Mouse (Mus musculus) large intestine, adult 2 months (tissue): ENCODE data around the gene Tmem236. TPM values are rescaled to one million over a fixed set of nuclear protein-coding genes. Genes with fewer than 3 reads are reported as not detected.
A peak's percentile ranks its signal among the peaks of the same experiment; 100 is the strongest.

ENCODE experiments used
- DNase-seq: peaks from one replicate; pipeline ENCODE4 v3.0.0-alpha.2; 2012; ENCODE audit warnings: low read depth, low spot score
- WGBS: fragments of 180-500 bp; shearing (Covaris S2); methylation state at CpG from one replicate; pipeline ENCODE4 v1.1.7; 2018; 5-methylcytosine and 5-hydroxymethylcytosine counted together
- polyA plus RNA-seq: library from polyadenylated mRNA; depleted of rRNA; stranded (reverse); fragments of >200 nt; gene quantifications from 2 replicates; pipeline ENCODE4 v1.2.3, GENCODE M21; 2012; rRNA removed

Tmem236 gene
- polyA plus RNA-seq, result 33.7 and 70.3 TPM in 2 replicates

DNA sequence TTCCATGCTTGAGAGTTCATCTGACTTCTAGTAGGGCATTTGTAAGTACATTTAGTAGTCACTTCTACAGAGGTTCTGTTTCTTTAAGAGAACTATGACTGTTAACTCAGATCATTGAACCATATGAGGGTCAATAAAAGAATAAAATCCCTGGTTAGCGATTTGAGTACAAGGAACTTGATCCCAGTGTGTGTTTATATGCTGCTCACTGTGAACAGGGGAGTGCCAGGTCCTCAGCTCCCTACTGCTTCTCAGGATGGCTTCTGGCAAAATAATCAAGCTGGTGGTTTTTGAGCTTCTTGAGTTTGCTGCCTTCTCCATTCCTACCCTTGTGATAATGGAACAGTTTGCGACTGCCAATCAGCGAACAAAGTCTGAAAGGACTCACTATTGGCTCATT, at the start of gene Tmem236:
Gene Tmem236 (plus strand): TSS at position 190 of the 400 bp plus-strand sequence.
- 33% methylated on average over 3 of the region's 3 CpGs for whole genome bisulfite sequencing
- DNase-seq, result peak; percentile 58

DNA sequence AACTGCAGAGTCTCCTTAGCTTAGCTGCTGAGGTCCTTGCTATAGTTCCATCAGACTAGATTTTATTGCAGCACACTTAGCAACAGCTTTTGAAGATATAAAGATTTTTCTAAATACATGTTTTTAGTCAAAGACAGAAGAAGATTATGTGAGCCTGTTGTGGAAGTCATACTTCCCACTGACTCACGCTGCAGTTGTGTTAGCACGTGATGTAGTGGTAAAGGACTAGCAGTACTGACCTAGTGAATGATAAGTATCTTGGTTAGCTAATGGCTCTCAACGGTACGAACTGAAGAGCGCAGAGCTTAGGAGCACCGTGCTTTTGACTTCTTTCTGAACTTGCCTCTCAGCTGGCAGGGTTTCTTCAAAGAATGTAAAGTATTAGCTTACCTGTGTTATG, 47.9 kb upstream of the Tmem236 start:
- 49% methylated on average over 6 of the region's 6 CpGs for WGBS
- DNase-seq, result no peak

DNA sequence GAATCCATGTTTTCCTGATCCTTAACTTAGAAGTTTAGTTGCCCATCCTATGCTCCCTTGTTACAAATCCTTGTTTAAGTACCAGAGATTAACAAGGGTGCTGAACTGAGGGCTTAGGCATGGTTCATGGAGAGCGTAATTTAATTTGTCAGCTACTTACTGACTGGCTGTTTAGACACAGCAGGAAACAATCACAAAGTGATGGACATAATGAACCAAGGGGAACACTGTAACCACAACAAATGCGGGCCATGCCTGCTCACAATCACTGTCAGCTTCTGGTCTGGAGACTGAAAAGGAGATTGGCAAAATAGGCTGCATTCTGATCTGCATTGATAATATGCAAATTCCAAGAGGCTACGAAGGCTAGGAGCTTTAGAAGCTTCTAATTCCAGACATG, 46.7 kb upstream of the Tmem236 start:
- WGBS, result 80% methylated on average over 3 of the region's 3 CpGs
- no peak for DNase-seq

DNA sequence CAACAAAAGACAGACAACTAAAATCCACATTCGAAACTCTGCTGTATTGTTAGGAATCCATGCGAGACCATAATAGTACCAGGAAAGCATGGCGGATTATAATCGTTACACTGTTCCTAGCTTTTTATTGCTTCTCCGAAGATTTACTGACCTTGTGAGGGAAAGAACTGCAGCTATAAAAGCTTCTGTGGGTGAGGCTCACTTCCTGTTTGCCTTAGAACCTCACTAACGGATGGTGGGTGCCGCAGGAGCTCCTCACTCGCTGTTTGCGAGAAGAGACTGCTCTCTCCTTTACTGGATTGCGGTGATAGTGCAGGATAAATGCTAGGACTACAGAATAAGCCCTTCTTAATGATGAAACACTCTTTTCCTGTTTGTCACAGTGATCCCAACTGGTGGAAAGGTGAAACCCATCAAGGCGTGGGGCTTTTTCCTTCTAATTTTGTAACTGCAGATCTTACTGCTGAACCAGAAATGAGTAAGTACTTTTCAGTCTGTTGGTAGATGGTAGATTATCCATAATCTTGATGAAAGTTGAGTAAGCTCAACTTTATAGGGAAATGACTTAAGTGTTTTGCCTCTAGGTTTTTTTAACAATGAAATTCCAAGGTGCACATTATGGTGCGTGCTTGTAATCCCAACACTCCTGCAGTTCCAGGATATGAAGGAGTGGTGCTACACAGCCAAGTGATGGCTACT, 43.5 kb upstream of the Tmem236 start:
- WGBS, result 23% methylated on average over 12 of the region's 12 CpGs
- peak; percentile 73 for DNase-seq

DNA sequence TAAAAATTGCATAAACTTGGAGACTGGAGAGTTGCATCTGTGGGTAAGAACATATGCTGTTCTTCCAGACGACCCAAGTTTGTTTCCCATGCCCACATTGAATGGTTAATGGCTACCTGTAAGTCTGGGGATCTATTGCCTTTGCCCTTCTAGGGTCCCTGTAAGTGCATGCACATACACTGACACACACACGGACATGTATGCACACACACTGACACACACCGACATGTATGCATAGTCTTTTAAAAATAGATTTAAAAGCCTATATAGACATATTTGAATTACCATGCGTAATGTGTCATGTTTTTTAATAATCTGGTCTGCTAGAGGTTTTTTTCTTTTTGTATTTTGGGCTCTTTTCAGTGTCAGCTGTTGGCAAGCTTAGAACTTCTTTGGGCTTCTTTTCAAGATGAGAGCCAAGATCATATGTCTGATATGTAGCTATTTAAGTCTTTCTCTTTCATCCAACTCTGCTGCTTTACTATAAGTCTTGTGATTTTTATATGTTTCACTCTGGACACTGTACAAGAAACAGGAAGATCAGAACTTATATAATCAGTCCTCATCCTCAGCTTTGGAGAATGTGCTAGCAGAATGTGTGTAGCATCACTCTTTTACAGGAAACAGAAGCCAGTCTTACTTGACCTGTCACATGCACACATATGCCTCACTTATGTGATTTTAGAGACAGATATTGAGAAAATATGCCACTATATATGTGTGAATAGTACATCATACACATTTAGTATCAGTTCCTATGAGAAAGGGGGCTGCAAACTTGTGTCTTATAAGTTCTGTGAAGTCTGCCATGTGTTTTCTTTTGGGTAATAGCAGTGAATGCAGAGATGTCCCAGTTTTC, 41.6 kb upstream of the Tmem236 start:
- 92% methylated on average over 4 of the region's 4 CpGs for WGBS
- no peak for DNase-seq

DNA sequence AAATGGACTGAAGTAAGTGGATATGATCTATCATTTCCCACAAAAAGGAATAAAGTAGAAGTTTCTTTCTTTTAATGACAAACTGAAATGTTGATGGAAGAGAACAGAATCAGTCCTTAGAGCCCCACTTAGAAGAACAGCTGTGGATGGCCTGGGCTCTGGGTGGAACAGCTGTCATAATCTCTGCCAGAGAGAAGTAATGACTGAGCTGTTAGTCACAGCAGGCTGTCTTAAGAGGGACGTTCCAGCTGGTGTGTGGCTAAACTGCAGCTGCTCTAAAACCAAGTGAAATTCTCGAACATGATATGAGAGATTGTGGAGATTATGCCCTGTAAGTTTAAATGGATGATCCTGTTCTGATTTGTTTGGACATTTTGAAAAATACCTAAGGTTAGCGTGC, 37.4 kb upstream of the Tmem236 start:
- 61% methylated on average over 3 of the region's 3 CpGs for WGBS

DNA sequence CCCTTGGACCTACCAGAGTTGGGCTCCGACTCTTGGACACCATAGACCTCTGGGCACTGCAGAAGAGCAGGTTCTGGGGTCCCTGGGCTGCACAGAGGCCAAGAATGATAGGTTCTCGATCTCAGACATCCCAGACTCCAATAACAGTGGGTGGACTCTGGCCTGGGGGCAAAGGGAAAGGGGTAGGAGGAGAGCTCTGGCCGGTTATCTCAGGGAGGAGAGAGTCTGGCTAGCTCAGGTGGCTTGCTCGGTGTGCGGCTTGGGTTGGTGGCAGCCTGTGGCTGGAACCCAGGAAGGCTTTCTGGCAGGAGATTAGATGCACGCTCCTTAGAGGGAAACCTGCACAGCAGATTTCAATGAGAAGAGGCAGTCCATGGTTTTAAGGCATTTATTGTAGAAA, 34.7 kb upstream of the Tmem236 start:
- no peak for DNase-seq
- WGBS, result 84% methylated on average over 6 of the region's 6 CpGs

More for the DNA sequence above, 37.4 kb upstream of the Tmem236 start:
- DNase-seq, result no peak

DNA sequence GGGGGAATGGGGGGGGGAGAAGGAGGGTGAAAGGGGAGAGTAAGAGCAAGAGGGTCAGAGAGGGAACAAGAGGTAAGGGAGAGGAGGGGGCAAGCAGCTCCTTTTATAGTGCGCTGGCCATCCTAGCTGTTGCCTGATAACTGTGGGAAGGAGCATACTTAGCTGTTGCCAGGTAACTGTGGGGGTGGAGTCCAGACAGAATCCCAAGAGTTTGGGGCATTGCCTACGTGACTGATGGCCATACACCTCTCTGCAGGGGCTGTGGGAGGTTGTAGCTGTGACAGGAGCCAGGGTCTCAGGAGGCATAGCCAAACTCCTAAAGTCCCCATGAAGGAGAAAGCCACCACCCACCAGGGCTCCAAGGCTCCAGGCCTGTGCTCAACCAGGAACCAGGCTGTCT, 34.3 kb upstream of the Tmem236 start:
- DNase-seq, result no peak
- 90% methylated on average over 2 of the region's 2 CpGs for WGBS

DNA sequence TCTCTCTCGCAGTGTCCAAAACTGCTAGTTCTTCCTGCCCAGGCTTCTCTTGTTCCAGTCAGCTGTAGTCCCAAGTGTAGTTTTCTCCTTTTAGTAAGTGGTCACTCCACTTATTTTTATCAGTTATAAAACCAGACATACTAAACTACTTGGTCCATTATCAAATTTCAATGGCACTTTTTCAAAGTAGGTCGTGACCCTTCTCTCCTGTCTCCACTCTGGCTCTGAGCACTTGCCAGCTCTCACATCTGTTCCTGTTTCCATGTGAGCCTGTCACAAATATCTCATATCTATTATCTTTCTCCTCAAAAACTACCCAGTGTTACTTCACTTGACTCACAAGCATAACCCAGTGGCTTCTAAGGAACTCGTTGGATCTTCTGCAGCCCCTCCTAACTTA, 29.0 kb upstream of the Tmem236 start:
- DNase-seq, result no peak
- WGBS, result 65% methylated on average over 3 of the region's 3 CpGs

DNA sequence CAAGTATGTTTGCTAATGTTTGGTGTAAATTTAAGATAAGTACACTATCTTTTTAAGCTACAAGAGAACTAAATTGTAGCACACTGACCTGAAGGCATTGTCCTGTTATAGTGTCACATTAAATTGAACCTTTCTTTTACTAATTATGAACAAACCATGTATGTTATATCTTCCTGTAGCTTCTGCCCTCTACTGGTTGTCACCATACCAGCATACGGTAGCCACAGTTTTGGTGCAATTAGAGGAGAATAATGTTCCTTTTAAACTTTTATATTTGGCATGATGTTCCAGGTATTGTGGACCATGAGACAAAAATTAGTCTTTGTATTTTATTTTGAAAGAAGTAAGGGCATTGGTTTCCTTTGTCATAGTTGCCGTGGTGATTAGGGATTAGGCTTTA, 27.4 kb upstream of the Tmem236 start:
- 71% methylated on average over 2 of the region's 2 CpGs for WGBS
- no peak for DNase-seq

DNA sequence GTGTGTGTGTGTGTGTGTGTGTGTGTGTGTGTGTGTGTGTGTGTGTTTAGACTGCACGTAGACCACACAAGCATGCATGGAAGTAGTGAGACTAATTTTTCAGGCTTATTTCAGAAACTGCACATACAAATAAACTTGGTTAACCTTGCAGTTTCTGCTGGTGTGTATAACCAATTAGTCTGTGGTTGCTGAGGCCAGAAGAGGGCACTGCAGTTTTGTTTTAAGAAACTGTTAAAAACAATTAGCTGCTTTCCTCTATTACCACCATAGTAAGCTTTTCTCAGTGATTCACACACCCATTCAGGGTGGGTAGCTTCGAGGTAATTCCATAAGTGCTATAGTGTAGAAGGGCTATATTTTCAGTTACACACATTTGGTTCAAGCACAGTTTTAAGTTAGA, 23.5 kb upstream of the Tmem236 start:
- 77% methylated on average over 2 of the region's 2 CpGs for WGBS
- no peak for DNase-seq

DNA sequence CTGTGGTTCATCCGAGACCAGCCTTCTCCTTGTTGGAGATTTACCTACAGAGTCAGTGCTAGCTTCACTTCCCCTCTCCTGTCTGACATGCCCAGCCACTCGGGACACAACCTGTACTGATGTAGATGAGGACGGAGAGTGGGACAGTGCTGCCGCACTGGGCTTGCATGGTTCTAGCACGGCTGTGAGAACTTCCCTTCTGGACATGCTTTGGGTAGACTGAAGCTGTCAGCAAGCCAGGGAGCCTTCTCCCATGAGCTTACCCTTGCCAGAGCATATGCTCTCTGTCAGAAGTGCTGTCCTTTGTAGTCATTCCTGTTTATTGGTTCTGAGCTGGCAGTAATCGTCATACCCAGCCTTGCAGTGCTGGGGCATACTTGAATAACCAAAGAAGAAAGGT, 22.5 kb upstream of the Tmem236 start:
- 87% methylated on average over 6 of the region's 6 CpGs for whole genome bisulfite sequencing
- DNase-seq, result no peak

DNA sequence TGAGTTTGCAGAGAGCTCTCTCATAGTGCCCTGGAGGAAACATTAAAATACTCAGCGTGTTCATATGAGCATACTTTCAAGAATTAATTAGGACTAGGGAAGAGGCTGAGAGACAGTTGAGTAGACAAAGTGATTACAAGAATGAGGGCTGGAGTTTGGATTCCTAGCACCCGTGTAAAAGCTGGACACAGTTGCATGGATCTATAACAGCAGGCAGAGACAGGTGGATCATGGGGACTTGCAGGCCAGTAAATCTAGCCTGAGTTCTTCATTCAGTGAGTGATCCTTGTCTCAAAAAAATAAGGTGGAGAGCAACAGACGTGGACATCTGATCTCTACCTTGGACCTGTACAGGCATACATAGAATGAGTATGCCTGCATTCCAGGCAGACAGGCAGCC, 15.3 kb upstream of the Tmem236 start:
- no peak for DNase-seq
- WGBS, result 86% methylated on average over 3 of the region's 3 CpGs

DNA sequence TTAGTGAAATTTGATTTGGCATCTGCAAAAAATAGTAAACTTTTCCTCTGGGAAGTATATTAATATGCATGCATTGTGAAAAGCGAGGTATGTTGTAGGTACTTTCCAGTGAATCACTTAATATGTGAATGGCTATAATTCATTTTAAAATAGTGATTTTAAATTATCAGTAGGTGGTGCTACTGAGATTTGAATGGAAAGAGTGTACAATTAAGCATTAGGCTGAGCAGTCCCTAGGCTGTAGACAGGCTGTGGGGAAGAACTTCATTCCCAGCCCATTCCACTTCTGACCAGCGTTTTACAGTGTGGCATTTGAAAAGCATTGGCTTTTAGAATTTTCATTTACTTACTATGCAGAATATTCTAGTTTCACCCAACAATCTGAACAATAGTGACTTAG, 14.6 kb upstream of the Tmem236 start:
- WGBS, result 50% methylated on average over 2 of the region's 2 CpGs

DNA sequence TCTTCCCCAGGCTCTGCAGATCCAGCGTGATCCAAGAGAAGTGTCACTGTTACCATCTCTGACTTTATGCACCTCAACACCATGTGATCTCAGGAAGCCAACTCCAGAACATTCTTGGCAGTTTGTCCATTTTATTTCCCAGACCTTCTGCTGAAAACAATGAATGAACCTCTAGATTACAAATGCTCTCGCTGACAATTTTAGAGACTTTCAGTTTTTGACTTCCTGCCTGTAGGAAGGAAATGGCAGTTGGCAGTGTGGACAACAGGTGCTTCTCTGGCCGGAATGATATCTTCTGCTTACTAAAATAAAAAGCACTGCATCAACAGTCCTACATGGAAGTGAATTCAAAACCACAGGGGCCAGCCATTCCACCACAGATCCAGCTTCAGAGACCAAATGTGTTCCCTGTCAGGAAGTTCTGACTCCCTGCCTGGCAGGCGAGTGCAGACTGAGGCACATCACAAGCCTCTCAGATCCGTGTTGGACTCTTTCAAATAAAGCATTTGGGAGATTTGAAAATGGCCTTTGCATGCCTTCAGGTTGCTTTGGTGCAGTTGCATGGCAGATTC, 9.8 kb upstream of the Tmem236 start:
- 72% methylated on average over 5 of the region's 5 CpGs for WGBS
- DNase-seq, result no peak

More for the DNA sequence above, 14.6 kb upstream of the Tmem236 start:
- no peak for DNase-seq

DNA sequence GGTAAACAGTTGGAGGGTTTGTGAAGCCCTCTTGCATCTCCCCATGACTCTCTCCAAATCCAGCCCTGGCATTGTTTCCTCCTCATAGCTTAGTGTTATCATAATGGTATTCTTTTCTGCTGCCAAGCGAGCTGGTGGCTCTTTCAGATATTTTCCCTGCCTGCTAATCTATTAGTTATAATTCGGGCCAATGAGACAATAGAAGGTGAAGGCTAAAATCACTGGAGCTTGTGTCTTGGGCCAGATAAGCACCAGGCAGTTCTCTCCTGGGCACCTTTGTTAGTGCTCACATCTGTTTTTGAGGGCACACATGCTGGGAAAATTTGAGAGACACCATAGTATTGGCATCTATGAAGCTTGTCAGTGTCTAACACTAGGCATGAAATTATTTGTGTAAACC, 9.3 kb upstream of the Tmem236 start:
- WGBS, result 82% methylated on average over 2 of the region's 2 CpGs
- no peak for DNase-seq

DNA sequence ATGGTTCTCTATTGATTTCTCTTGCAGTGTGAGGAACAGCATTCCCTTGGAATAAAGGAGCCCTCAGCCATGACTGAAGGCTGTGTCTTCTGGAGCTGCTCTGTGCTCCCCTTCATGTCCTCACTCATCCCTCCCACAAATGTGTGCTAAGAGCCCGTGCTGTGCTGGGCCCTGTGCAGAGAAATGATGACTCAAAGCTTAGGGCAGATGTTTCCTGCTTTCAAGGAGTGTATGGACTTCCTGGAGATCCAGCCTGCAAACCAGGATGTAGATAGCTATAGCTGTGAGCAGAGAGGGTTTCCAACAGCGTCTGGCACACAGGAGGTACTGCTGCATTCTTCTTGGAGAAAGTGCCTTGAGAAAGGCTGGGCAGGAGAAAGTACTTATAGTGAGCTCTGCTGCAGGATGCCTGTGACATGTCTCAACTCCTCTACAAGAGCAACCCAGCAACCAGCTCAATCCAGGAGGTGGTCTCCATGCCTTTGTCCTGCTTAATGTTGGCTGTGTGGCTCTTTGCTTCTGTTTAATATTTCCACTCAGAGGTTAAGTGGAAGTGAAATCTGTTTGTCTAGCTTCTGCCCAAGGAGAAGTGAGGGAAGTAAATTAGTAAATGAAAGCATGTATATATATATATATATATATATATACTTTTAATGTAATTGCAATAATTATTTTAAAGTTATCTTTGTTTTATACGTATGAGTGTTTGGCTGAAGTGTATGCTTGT, 8.5 kb upstream of the Tmem236 start:
- 37% methylated on average over 3 of the region's 3 CpGs for WGBS
- no peak for DNase-seq

DNA sequence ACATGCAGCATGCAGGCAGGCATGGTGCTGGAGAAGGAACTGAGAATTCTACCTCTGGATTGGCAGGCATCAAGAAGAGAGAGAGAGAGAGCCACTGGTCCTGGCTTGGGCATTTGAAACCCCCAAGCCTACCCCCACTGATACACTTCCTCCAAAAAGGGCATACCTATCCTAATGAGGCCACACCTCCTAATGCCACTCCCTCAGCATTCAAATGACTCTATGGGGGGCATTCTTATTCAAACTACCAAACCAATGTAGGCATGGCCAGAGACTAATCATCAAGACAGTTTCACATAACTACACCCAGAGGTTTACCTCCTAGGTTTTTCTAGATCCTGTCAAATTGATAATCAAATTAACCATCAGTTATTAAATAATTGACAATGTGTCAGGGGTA, 6.6 kb upstream of the Tmem236 start:
- DNase-seq, result no peak

DNA sequence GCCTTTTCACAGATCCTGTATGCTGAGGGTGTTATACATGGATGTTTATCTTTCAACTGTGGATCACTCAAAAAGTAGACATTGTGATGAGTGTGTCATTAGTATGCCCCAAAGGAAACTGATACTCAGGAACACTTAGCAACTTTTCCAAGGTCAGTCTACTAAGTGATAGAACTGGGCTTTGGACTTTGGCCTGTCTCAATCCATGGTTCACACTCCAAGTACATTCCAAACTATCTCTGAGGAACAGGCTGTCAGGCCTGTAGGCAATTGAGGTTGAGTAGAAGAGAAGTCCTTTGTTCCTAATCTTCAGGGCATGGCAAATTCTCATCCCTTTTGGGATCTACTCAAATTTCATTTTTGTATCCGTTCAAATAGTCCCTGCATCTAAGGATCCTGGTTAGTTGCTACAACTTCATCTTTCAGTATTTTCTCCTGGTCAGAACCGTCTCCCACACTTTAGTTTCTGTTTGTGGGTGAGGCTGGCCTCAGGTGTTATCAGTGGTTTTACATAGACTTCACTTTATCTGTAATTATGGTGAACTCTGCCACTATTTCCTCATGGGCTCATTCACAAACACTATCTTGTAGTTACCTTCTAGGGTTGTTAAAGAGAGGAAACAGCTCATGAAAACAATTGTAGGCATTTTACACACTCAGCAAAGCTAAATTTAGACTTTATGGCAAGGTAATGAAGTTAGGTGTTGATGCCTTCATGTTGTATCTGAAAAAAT, 2.3 kb downstream of the Tmem236 start:
- whole genome bisulfite sequencing, result 38% methylated on average over 2 of the region's 2 CpGs
- peak; percentile 86 for DNase-seq

DNA sequence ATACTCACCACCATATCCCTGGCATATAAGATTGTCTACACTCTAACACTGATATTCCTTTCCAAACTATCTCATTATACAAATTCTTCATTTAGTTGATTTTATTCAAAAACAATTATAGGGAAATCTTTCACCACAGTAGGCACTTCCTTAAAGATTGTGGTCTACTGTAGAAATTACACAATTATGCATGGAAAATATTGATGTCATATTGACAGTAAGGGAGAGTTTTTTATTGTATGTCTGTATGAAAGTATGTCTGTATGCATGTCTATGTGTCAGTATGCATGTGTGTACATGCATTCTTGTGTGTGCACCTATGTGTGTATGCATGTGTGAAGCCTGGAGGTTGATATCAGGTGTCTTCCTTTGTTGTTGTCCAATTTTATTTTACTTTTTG, 10.1 kb downstream of the Tmem236 start:
- DNase-seq, result no peak
